Mouse (Mus musculus) MN1 (cell line): ENCODE measurements around the gene Hivep2.
A peak's percentile ranks its signal among the peaks of the same experiment; 100 is the strongest.

ENCODE experiments used
- DNase-seq: peaks from one replicate; pipeline ENCODE4 v3.0.0-alpha.2; 2016; ENCODE audit warnings: low spot score

The Hivep2 gene

DNA sequence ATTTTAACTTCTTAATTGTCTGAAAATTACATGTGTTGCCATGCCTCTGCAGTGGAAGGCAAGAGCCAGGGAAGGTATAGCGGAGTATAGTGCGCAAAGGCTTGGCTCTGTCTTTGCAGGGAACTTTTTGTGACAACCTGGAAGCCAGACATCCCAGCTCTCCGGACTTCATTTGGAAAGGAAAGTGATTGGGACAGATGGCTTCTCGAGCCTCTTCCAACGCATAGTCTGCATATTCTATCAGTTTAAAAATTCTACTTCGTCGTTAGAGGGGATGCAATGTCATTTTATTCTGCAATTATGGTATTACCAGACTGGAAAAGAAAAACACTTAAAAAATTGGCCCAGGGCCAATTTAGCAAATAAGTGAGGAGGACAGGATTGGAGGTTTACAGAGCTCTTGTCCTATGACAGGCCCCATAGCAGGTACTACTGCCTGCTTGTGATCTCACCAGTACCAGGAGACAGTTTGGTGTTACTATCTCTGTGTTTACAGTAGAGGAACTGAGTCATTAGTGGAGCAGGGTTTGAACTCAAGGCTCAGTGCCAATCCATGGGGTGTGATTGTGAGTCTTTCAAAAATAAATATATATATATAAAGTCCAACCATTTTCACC is 7.8 kb downstream of the Hivep2 start:
- DNase-seq = no peak

DNA sequence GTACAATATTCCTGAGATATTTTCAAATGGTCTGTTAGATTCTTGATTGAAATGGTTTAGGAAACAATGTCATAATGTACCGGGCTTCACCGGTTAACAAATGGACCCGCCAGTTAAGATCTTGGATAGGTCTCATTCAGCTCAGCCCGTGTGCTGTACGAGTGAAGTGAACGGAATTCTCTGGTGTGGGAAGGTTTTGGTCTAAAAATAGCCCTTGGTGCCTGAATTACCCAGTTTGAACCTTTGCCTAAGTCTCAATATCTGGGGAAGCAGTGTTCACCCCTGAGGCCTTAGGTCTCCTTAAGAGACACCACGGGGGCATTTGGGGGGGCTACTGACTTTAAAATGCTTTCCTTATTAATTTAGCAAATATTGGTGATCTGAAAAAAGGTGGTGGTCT is 8.6 kb downstream of the Hivep2 start:
- DNase-seq = no peak

DNA sequence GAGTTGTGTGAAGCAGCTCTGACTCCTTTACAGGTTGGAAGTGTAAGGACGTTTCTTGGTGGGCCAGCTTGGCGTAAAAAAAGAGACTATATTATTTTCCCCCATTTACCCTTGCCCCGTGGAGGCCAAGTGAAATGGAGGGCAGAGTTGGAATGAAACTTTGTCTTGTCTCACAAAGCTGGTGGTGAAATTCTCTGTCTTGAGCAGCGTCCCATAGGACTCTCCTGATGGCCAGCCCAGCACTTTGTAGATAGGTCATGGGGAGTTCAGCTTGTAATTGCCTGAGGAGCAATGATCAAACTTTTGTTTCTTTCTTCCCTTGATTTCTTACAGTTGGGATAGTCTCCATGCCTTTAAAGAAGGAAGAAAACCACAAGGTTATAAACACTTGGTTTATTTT is 10.0 kb downstream of the Hivep2 start:
- no peak for DNase-seq

DNA sequence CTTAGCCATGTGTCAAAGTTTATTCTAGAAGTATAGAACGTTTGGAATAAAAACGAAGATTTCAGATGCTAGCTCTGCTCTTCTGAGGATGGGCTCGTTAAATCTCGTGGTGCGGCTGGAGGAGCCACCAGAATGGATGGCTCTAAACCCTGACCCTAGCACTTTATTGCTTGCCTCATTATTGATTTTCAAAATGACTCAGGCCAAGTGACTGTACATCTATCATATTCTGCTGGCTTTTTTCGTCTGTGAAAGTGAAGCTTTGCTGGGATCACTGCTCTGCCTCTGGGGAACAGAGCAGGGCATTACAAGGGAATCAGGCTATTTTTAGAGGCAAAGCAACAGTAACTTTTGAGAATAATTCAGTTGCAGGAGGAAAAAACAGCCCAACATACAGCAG is 10.4 kb downstream of the Hivep2 start:
- no peak for DNase-seq

DNA sequence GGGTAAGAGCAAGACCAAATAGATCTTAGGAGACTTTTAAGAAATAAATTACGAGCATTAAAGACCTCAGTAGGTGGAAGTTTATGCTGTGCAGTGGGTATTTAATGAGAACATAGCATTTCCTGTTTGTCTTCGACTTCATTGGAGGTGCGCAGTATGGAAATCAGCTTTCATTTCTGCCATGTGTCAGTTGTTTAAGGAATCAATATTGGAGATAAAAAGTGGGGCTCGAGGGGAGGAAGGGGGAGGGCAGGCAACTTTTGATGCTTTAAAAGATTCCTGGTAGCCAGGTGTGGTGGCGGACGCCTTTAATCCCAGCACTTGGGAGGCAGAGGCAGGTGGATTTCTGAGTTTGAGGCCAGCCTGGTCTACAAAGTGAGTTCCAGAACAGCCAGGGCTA is 16.4 kb downstream of the Hivep2 start:
- DNase-seq = no peak

DNA sequence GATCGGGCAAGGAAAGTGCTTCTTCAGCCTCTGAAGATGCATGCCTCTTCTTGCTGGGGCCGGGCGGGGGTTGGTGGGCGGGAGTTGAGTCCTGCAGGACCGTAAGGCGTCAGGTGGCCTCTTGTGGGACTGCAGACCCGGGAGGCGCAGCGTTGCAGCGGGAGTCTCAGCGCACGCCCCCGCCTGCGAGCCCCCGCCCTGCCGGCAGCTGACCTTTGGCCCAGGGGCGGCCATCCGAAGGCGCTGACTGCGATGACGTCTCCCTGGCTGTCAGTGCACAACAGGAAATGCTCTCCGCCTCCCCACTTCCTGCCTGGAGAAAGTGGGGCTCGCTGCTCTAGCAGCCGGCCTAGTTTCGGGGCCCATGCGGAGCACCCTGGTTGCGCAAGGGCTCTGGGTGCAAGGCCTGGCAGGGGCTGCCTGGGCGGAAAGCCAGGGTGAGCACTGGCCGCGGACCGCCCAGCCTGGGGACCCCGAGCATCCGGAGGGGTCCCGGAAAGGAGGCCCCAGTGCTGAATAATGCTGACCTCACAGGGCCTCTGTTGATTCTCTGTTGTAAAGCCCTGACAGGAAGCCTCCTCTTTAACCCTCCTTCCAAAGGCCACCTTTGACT is 17.0 kb downstream of the Hivep2 start:
- peak; percentile 77 for DNase-seq

DNA sequence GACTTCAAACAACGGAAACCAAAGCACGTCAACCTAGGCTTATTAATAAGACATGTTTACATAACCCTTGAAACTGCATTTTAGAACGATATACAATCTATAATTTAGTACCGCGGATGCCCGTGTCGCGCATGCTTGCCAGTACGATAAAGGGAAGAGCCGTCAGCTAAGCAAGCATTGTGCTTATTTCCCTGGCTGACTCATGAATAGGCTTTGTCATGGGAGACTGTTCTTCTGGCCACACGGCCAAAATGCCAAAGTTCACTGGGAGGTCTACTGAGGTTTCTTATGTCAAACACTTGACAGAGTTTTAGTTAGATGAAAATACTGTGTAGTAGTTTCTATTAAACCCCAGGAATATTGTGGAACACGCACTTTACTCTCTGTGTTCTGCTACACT is 17.8 kb downstream of the Hivep2 start:
- DNase-seq = peak; percentile 76

DNA sequence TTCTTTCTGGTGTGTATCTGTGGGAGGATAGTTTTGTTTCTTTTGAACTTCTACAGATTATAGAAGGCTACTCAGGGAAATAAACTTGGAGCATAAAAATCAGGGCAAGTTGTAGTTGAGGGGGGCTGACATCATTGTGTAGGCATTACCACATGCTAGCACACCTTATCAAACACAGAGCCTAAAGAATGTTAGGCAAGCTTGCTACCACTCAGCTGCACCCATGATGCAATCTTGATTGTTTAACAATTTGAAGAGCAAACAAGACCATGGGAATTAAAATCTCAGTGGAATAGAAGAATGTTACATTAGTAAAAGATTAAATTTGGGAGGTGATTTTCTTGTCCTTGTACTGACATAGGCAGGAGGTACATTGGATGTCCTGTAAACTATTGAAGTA is 18.4 kb downstream of the Hivep2 start:
- no peak for DNase-seq

DNA sequence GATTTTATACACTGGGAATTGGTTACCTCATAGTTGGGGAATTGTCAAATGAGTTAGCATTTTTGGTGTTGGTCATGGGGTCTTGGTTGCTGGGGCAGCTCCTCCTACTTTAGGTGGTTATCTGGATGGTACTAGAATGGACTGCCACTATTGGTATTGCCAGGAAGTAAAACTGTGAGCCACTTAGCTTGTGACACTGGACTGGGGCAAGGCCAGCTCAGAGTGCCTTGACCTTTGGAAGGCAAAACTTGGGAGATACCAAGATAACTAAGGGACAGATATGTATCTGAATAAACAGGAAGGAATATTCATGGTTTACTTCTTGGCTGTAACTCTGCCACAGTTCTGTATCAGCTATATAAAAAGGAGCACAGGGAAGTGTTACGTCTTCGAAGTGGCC is 20.7 kb downstream of the Hivep2 start:
- no peak for DNase-seq

DNA sequence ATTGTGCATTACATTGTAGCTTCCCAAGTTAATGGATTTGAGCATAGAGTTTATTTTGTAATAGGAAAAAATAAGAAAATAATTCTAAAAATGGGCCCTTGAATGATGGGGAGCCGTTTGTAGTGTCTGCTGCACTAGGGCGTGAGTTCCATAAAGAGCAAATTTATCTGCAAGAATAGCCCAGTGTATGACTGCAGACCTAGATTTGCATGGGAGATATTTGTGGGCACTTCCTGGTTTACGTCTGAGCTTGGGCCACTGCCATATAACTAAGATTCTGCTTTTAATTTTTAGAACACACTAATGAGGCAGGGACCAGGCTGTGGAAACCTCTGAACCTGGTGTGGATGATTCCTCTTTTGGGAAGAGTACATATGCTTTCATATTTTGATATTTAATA is 21.5 kb downstream of the Hivep2 start:
- DNase-seq = no peak

DNA sequence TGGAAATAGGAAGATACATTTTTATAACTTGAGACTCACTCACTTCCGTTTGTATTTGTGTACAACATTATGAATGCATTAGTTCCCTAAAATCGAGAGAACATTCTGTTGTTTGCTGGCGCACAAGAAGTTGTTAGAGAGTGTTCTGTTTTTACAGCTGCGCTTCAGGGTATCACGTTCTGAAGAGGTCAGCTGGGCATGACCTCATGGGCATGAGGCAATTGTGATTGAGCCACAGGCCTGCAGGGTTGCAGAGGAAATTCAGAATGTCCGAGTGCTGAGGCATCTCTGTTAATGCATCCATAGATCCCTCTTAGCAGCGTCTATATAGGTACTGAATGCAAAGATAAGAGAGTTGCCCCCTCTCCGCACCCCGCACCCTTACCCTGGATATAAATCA is 22.4 kb downstream of the Hivep2 start:
- no peak for DNase-seq

DNA sequence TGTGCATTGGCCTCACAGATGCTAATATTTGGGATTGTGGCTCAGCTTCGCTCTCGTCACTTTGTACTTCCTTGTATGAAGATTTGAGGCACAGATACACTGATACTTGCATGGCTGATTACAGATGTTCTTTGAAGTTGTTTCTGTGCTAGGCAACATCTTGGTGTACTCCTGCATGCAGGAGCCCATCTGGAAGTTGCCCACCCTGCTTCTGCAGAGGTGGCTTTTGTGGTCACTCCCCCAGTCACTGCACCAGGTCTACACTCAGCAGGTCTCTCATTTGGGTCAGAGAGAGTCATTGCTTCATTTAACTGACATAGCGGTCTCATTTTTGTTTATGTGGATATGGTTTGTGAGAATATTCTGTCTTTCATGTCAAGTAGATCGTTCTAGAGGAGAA is 22.9 kb downstream of the Hivep2 start:
- DNase-seq = no peak

DNA sequence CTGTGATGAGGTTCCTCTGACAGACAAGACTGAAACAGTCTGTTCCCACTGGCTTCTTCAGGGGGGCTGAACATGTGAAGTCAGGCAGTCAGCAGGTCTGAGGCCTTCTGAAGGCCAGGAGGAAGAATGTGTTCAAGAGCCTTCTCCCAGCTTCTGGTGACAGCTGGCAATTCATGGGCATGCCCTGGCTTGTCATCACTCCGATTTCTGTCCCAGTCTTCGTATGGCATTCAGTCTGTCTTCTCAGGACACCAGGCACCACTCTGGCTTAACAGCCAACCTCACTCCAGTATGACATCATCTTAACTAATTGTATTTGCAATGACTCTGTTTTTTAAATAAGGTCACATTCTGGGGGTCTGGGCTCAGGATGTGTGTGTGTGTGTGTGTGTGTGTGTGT is 25.0 kb downstream of the Hivep2 start:
- DNase-seq = peak; percentile 61

DNA sequence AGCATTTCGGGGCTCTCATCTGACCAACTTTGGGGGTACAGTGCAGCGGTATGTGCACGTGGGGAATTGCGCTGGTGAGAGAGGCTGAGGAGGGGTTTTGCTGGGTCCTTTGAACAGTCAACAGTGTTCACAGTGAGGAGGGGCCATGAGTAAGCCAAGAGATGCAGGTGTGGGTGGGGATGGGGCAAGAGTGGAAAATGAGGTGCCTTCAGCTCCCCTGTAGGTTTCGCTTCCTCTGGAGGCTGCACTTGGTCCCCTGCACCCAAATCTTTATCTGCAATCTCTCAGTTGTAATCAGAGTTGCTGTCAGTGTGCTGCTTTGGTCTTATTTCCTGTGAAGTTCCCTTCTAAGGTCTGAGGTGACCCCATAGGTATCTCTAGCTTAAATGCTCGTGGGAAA is 27.5 kb downstream of the Hivep2 start:
- no peak for DNase-seq

DNA sequence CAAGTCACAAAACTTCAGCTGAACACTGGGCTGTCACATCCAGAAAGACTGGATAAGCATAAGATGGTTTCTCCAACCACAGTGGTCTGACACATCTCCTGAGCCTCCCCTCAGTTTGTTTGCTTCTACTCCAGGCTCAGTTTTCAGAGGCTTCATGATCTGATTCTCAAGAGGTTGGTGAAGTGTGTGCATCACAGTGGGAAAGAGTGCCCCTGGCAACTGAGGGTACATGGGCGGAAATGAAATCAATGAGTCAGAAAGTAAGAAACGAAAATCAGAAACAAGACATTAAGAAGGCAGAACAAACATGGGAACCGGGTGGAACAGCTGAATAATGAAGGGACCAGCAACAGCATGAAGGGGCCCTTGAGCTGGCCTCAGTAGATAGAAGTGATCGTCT is 31.5 kb downstream of the Hivep2 start:
- DNase-seq = no peak

DNA sequence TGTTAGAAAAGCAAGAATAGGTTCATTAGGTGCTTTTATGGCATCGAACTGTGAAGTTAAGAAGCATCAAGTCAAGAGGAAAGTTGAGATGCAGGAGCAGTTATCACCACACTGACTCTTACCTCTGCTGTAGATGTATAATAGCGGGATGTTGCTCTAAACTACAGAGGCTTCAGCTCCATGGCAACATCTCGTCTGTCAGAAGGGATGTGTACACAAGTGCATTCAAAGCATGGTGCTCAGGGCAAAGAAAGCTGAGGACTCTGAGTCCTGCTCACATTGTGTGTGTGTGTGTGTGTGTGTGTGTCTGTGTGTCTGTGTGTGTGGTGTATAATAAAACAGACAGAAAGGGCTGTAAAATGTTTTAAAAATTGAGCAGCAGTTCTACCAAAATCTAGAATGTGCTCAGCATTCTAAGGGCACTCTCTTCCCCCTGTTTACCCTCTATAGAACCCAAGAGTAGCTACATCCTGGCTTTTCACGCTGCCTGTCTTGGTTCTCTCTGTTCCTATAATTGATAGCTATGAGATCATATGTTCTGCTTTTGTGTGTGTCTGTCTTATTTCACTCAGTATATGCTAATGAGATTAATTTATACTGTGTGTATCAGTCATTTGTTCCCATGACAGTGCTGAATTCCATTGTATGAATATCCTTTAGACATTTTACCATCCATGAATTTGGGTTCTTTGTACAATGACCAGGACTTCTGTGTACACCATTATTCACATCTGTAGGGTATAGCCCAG is 39.1 kb downstream of the Hivep2 start:
- peak; percentile 44 for DNase-seq

DNA sequence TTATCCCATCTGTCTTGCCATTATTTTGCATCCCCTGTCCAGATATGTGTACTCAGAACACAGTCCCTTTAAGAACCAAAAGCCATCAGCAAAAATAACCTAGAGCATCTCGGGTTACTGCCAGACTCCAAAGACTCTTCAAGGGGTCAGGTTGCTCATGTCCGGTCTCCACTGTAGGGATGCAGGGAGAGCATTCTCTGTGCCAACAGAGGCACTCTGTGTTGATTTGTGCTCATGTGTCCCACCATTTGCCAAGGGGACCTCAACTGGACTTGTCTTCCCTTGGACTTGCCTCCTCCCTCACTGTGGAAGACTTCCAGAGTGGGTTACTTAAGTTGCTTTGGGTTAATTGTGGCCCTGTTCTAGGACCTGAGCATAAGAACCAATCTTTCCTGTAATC is 43.8 kb downstream of the Hivep2 start:
- DNase-seq = no peak

DNA sequence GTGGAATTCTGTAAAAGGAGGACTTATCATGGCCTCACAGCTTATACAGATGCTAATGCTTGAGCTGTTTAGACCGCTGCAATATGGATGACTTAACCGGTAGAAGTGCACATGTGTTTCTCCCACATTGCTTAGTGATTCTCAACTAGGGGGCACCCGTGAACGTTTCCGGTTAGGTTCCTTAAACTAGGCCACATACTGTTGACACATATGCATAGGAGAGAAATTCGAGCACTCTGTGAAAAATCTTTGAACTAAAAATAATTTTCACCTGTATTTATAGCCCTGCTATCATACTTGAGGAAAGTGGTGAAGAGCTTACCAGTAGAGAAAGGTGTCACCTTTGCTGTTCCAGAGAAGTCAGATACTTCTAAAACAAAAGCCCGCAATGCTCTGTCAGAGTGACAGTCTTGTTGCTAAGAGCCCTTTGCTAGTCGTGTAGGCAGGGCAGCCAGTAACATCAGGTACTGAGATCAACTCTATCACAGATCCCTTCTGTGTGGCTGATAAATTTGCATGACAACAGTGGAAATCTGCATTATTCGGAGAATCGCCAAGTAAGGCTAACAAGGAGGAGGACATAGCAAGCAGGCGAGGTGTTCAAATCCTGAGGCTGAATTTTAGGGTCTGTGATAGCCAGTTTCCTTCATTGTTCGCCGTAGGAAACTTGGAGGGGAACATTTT is 50.6 kb downstream of the Hivep2 start:
- DNase-seq = no peak

DNA sequence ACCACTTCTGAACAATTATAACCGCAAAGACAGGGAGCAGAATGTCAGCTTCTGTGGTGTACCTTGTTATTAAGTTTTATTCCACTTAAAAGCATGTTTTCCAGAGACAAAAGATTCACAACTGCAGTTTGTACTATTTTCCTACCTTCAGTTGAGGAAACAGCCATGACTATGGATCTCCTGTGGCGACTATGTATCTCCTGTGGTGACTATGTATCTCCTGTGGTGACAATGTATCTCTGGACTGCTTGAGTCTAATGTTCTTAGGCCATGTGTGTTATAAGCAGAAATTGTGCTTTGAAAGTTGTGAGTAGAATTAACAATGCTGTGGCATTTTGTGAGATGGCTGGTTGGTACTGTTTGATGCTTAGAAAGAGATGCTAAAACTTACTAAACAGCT is 51.5 kb downstream of the Hivep2 start:
- DNase-seq = no peak

DNA sequence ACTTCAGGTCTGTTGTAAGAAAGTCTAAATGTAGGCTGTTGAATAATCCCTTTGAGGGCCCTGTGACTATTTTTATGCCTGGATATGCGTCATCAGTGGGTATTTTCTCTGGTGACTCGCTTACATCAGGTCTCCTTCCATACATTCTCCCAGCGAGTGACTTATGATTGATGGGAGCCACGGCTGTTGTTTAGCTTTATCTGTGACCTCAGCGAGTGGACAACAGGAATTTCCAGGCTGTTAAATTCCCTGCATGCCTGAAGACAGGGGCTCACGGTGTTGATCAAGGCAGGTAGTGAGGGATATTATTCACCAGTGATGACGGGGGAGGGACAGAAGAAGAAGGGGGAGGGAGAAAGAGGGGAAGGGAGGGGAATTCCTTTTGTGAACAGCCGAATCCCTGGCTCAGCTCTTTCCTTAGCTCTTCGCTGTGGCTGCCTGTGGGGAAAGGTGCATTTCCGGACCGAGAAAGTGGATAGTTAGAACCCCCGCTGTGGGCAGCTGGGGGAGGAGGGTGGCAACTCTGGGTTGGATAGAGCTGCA is 52.0 kb downstream of the Hivep2 start:
- DNase-seq = peak; percentile 69

DNA sequence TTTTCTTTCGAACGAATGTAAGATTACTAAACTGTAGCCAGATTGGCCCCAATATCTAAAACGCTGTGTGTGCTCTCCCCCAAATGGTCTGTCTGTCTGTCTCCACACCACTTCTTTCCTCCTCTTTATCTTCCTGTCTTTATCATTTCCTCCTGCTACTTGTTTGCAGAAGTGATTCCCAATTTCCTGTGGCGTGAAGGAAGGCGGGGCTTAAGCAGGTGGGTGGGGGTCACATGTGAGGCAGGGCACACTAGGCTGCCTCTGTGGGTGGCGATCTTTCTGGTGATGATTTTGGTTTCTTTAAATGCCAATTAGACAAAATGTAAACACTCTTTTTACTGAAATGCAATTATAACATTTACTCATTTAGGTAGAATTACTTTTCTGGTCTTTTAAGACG is 52.8 kb downstream of the Hivep2 start:
- peak; percentile 22 for DNase-seq

DNA sequence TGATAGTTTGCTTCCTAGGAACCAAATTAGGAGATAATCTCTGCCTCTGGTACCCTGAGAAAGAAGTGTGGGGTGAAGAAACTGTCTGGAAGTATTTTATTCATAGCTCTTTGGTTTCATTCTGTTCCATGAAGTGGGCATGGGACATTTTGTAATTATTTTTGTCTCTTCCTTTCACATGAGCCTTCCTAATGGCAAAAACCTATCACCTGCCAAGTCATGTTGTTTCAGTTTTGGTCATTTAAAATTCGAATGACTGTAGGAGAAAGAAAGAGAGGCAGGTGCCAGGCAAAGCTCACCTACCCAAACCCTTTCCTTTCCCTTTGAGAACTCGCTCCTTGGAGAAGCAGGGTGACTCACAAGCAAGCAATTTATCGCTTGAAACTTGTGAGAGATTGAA is 53.3 kb downstream of the Hivep2 start:
- DNase-seq = no peak

DNA sequence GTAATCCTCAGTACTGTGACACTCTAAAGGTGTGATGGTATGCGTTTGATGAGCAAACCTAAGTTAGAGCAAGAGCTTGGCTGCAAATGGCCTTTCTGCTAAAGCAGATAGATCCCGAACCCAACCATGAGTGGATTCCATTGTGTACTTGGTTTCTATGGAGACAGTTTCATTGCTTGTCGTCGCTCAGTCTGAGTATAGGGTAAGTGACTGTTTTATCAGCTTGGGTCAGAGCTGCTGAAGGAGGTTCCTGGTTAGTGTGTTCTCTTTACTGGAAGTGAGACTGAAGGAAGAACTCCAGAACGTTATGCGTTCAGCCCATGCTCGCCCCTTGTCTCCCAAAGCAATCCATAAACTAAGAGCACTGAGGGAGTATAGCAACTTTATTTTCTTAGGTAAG is 54.4 kb downstream of the Hivep2 start:
- no peak for DNase-seq
